Mouse (Mus musculus): Measurements from ENCODE around the gene Slc2a9. TPM values are rescaled to one million over a fixed set of nuclear protein-coding genes. Genes with fewer than 3 reads are reported as not detected.
A peak's percentile ranks its signal among the peaks of the same experiment; 100 is the strongest.

Slc2a9 gene
- 1 to 10 TPM in 1 of 2 experiments, under 1 TPM in 1; 0.85 to 2.9 TPM for total RNA-seq (2021)
- long read RNA-seq, experiment 1, partial matches to known transcripts = 1 of 4 reads
- long read RNA-seq, experiment 1, other reads (novel, unspliced or antisense) = 2 of 4 reads
- long read RNA-seq, experiment 2 = 0 reads

GRCm38 (mm10) chr5:38502992-38503391, at the start of gene Slc2a9:
Gene Slc2a9 (minus strand): TSS chr5:38503143.
- intact Hi-C loops (cut with DNase I) = no loop called here
- no peak for DNase-seq

GRCm38 (mm10) chr5:38552615-38553014, 49.7 kb upstream of the Slc2a9 start:
- intact Hi-C loops (cut with DNase I) = no loop called here
- no peak for DNase-seq

DNA sequence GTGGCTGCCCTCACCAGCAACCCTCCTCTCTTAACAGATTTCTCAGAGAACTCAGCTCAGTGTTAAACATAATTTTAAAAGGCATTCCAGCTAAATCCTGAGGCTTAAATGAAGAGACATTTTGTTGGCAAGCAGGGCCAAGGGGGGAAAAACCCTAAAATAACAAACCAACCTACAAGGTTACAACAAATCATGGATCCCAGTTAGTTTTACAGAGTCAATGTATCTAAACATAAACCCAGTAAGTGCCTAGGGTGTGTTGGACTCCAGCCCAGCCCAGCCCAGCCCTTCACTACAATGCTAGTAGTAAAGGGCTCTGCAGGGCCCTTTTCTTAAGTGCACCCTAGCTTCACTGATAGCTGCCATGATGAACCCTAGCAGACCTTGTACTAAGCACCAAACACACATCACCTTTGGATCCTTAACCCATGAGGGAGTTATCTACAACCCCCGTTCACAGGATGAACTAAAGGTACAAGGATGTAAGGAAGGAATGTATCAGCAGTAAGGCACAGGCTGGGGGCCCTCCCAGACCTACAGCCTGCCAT, 47.4 kb upstream of the Slc2a9 start:
- DNase-seq = no peak
- intact Hi-C loops (cut with DNase I) = no loop called here

DNA sequence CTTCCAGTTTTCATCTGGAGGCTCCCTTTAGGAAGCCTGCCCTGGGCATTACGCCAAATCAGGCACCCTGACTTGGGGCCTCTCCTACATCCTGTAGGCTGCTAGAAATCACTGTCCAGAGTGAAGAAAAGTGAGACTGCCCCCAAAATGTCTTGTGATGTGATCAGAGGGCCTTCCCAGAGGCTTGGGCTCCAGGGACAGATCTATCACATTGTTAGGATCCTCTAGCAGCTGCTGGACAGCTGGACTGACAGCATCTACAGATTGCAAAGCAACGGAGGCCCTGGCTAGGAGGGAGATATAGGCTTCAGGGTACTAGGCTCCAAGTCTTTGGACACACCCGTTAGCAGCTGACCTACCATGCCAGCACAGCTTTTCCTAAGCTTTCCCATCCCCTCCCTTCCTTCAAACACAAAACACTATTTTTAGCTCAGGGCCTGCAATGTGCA, 46.5 kb upstream of the Slc2a9 start:
- intact Hi-C loops (cut with DNase I) = no loop called here
- DNase-seq = peak; percentile 44 to 51

DNA sequence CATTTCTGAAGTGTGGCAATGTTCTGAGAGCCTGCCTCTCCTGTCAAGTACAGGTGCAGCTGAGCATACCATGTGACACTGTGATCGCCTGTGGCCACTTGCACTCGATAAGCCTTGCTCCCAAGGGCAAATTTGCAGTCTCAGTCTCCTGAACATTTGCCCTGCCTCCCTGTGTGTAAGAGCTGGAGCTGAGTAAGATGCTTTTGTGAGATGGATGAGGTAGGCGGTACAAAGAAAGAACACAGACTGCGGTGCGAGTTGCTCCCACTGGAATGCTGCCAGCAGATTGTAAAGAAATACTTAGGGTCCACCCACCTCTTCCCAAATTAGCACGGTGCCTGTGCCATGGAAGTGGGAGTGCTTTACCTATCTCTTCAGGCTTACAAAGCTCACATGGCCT, 44.4 kb upstream of the Slc2a9 start:
- intact Hi-C loops (cut with DNase I) = no loop called here

GRCm38 (mm10) chr5:38544423-38545415, 41.8 kb upstream of the Slc2a9 start:
- DNase-seq = no peak
- intact Hi-C loops (cut with DNase I) = no loop called here

More for the DNA sequence above, 44.4 kb upstream of the Slc2a9 start:
- DNase-seq = no peak

DNA sequence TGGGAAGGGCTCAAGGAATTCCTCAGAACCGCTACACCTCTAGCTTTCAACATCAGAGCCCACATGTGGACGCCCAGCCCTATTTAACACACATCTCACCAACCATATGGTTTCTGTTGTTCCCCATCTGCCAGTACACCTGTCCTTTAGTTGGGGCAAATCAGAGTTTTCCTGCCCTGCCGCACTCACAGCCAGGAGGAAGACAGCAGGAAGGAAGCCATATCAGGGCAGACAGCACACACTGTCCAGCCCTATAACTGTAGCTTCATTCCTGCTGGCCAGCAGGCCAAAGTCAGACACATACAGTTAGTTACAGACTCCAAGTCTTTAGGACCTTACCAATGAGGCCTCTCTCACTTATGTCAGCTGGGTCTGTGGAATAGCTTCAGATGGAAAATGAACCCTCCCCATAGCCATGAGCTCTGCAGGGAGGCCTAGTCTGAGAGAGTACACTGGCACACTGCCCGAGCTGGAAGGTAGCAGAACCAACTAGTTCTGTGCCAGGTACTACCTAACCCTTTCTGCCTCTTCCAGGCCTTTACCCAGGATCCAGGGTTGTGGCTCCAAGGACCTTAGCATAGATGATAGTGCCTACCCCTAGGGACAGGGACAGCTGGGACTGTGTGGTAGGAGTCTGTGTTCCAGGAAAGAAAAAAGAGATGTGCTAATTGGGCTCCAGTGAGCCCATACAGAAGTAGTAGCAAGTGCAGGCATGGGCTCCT, 40.7 kb upstream of the Slc2a9 start:
- DNase-seq = peak; percentile 48 to 54

DNA sequence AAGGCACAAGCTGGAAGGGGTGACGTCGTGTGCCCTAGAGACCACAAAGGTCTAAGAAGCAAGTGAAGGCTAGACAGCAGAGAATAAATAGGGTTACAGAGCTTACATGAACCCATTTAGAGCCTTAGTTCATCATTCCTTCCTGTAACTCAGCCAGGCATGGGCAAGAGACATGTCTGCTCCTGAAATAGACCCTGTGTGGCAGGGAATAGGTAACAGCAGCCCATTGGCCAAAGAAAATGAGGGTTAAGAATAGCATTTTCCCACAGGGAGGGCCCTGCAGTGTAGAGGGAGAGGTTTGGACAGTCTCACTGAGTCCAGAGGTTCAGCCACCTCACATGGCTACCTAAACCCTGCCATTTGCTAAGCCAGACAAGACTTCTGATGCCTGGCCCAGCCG, 38.8 kb upstream of the Slc2a9 start:
- intact Hi-C loops (cut with DNase I) = no loop called here
- no peak for DNase-seq

More for the DNA sequence above, 40.7 kb upstream of the Slc2a9 start:
- intact Hi-C loops (cut with DNase I) = no loop called here

GRCm38 (mm10) chr5:38540898-38541297, 38.0 kb upstream of the Slc2a9 start:
- DNase-seq = no peak
- intact Hi-C loops (cut with DNase I) = no loop called here

DNA sequence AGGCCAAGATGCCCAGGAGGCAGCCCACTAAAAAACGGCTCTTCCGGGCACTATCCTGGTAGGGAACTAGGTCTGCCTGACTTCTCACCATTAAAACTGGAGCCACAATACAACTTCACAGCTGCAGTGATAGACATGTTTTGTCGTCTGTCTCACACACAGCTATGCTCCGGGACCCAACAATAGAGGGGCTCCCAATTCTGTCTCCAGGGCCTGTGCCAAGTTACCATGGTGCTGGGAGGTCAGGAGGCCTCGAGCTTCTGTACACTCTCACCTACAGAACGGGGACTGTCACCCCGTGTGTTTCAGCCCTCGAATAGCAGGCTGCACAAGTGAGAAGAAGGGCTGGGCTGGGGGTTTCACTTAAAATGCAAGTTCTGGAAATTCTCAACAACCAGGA, 35.6 kb upstream of the Slc2a9 start:
- no peak for DNase-seq
- intact Hi-C loops (cut with DNase I) = no loop called here

DNA sequence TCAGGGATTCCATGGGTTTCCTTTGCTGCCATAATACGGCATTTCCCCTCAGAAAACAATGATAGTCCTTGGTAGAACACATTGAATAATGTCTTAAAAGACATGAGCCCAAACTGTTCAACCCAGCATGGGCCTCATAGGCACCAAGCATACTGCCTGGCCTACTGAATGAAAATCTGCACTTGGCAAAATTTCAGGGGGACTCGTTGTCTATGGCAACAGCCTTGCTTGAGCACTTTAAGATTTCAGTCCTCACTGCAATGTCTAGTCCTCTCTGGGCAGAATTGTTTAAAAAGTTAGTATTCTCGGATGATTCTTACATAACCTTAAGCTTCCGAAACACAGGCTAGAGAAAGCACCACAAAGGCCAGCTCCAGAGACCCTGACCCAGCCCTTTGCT, 34.9 kb upstream of the Slc2a9 start:
- no peak for DNase-seq
- intact Hi-C loops (cut with DNase I) = no loop called here

GRCm38 (mm10) chr5:38536822-38537221, 33.9 kb upstream of the Slc2a9 start:
- no peak for DNase-seq
- intact Hi-C loops (cut with DNase I) = no loop called here

DNA sequence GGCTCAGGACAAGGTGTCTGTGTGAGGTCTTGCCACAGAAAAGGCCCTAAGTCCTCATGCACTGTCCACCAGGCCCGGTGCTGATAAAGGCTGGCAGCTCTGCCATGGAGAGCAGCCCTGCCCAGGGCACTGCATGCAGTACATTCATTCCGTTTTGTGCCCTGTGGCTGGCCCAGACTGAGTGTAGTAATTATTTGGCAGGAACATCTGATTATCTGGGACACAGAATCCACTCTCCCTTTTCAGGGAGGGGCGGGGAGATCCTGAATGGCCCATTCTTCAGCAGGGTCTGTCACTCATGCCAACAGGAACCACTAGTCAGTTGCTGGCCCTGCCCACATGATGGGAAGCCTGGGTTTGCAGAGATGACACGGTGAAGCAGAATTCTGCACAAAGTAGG, 29.1 kb upstream of the Slc2a9 start:
- peak; percentile 38 to 42 for DNase-seq
- intact Hi-C loops (cut with DNase I) = no loop called here

- DNase-seq = no peak
- intact Hi-C loops (cut with DNase I) = no loop called here
Observed at GRCm38 (mm10) chr5:38529724-38530428, 26.9 kb upstream of the Slc2a9 start.

- DNase-seq = no peak
Observed at GRCm38 (mm10) chr5:38522977-38523376, 20.0 kb upstream of the Slc2a9 start.

DNA sequence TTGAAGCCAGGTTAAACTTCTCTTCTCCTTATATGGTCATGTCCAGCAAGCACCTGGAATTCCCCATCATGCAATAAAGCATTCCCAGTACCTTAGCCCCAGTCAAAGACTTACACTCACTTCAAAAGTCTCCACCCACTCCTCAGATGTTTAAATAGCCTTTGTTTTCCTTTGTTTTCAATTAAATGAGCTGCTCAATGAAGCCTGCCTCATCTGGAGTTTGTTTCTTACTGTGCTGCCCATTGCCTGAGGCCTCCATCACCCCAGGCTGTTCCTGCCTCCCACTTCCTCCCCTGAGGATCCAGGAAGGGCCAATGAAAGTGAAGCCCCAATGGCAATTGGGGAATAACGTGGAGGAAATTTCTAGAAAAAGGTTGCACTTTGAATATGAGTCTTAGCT, 17.9 kb upstream of the Slc2a9 start:
- intact Hi-C loops (cut with DNase I) = no loop called here
- no peak for DNase-seq

More at GRCm38 (mm10) chr5:38522977-38523376, 20.0 kb upstream of the Slc2a9 start:
- intact Hi-C loops (cut with DNase I) = no loop called here

GRCm38 (mm10) chr5:38516267-38516666, 13.3 kb upstream of the Slc2a9 start:
- peak in 1 of 2 experiments; percentile 31 for DNase-seq
- intact Hi-C loops (cut with DNase I) = loop anchor here (2.0 kb wide), 1 partner anchor 209 kb away; no protein-coding TSS in a partner anchor

DNA sequence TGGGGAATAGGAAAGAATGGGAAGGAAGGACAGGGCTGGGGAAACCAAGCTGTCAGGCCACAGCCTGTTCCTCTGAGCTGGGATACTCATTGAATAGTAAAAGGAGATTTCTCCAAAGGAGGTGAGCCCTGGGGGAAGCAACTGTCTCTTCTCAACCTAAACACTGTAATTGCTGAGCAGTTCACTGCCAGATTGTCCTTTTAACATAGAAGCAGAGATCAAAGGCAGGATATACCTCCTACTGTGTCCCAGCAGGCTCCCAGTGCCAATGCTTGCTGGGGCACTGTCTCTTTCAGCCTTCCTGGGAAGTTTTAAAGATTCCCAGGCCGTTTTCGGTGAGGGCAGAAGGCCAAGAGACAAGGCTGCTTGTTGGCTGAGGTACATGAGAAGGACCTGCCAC, 10.0 kb upstream of the Slc2a9 start:
- intact Hi-C loops (cut with DNase I) = no loop called here
- no peak for DNase-seq

GRCm38 (mm10) chr5:38509568-38509967, 6.6 kb upstream of the Slc2a9 start:
- intact Hi-C loops (cut with DNase I) = no loop called here

GRCm38 (mm10) chr5:38505435-38505765, 2.5 kb upstream of the Slc2a9 start:
- intact Hi-C loops (cut with DNase I) = no loop called here
- DNase-seq = no peak

More at GRCm38 (mm10) chr5:38509568-38509967, 6.6 kb upstream of the Slc2a9 start:
- DNase-seq = no peak

Data from heart, postnatal 14 days (tissue).